Mouse (Mus musculus) intestine, postnatal 0 days (tissue): ENCODE data around the gene Shld2. TPM values are rescaled to one million over a fixed set of nuclear protein-coding genes. Genes with fewer than 3 reads are reported as not detected.

Source experiments
- ATAC-seq: fragments of 200-750 bp; cut with Nextera tagmentation; 2 replicates; pipeline ENCODE4 v1.8.0; 2017; ENCODE audit warnings: mild to moderate bottlenecking, moderate TSS enrichment, moderate library complexity
- H3K27ac ChIP-seq: fragments of 300-500 bp; sonication (generic); 2 replicates; pipeline ENCODE4 v1.5.1; 2014; ENCODE audit warnings: mild to moderate bottlenecking, low read depth, low read length, moderate library complexity
- H3K27me3 ChIP-seq: fragments of 300-500 bp; sonication (generic); replicated peaks from 2 replicates; pipeline ENCODE4 v1.6.1; 2014; ENCODE audit warnings: low read length, mixed read lengths; ENCODE audit not compliant: control insufficient read depth, insufficient read depth
- H3K36me3 ChIP-seq: fragments of 300-500 bp; sonication (generic); 2 replicates; pipeline ENCODE4 v1.6.1; 2014; ENCODE audit warnings: mild to moderate bottlenecking, moderate library complexity; ENCODE audit not compliant: control insufficient read depth, insufficient read depth
- H3K4me1 ChIP-seq: fragments of 300-500 bp; sonication (generic); replicated peaks from 2 replicates; pipeline ENCODE4 v1.6.1; 2014; ENCODE audit warnings: antibody characterized with exemption, low read length, mixed read lengths; ENCODE audit not compliant: control insufficient read depth, insufficient read depth
- H3K4me2 ChIP-seq: fragments of 300-500 bp; sonication (generic); replicated peaks from 2 replicates; pipeline ENCODE4 v1.6.1; 2014; ENCODE audit warnings: low read depth, mild to moderate bottlenecking, moderate library complexity
- H3K4me3 ChIP-seq: fragments of 300-500 bp; sonication (generic); 2 replicates; pipeline ENCODE4 v1.5.1; 2014; ENCODE audit warnings: low read depth, low read length
- H3K9ac ChIP-seq: fragments of 300-500 bp; sonication (generic); 2 replicates; pipeline ENCODE4 v1.6.1; 2014; ENCODE audit warnings: mild to moderate bottlenecking, low read depth, low read length
- H3K9me3 ChIP-seq: fragments of 300-500 bp; sonication (generic); 2 replicates; pipeline ENCODE4 v1.6.1; 2016; ENCODE audit warnings: mixed run types; ENCODE audit not compliant: control insufficient read depth
- CTCF ChIP-seq: sonication (generic); IDR thresholded peaks from 2 replicates; pipeline ENCODE4 v1.5.1; 2016; ENCODE audit warnings: low read depth, mild to moderate bottlenecking, control low read depth, antibody characterized with exemption, moderate library complexity
- WGBS: fragments of 180-500 bp; shearing (Covaris S2); extraction: QIAGEN DNeasy Blood & Tissue Kit; methylation state at CpG from one replicate; pipeline ENCODE4 v1.1.7; 2014; 5-methylcytosine and 5-hydroxymethylcytosine counted together
- polyA plus RNA-seq: library from polyadenylated mRNA; unstranded; fragments of >200 nt; fragmentation: Nextera tagmentation; extraction: Ambion mirVana; gene quantifications from 2 replicates; pipeline ENCODE4 v1.2.1, GENCODE M21; 2015

The Shld2 gene
- polyA plus RNA-seq, 1 experiment from 2014 or later, result 3.1 TPM

GRCm38 (mm10) chr14:34252470-34253145, 57.7 kb downstream of the Shld2 start:
- Histone ChIP-seq H3K4me1 (no peaks in the 10 kb centered on the region), H3K36me3 (no peaks in the 10 kb centered on the region), H3K4me3 (no peak overlapping the region), H3K27me3 (no peaks in the 10 kb centered on the region), H3K9ac (no peak overlapping the region), H3K9me3 (no peaks in the 10 kb centered on the region), H3K27ac (no peak overlapping the region), H3K4me2 (no peak overlapping the region)
- 31% methylated on average over 5 of the region's 6 CpGs for WGBS
- no peak for ATAC-seq
- TF ChIP-seq CTCF, result no peak

- no peak overlapping the region for H3K4me2 ChIP-seq
- no peaks in the 10 kb centered on the region for H3K27me3 ChIP-seq
- H3K27ac ChIP-seq, result no peak overlapping the region
- H3K36me3 ChIP-seq, result no peaks in the 10 kb centered on the region; the same call in 1 of the 2 replicates
- no peak for TF ChIP-seq CTCF
- no peaks in the 10 kb centered on the region for H3K4me1 ChIP-seq
- no peaks in the 10 kb centered on the region for H3K9me3 ChIP-seq
- WGBS, result 40% methylated on average over 6 of the region's 6 CpGs
- no peak for ATAC-seq
- no peak overlapping the region for H3K4me3 ChIP-seq
- H3K9ac ChIP-seq, result no peak overlapping the region
Measured at GRCm38 (mm10) chr14:34240676-34241075, 69.6 kb downstream of the Shld2 start.

GRCm38 (mm10) chr14:34240263-34240662, 70.0 kb downstream of the Shld2 start:
- Histone ChIP-seq H3K4me1 (no peaks in the 10 kb centered on the region), H3K27ac (no peak overlapping the region), H3K27me3 (no peaks in the 10 kb centered on the region), H3K4me2 (no peak overlapping the region), H3K9me3 (no peaks in the 10 kb centered on the region), H3K36me3 (no peaks in the 10 kb centered on the region; the same call in 1 of the 2 replicates), H3K4me3 (no peak overlapping the region), H3K9ac (no peak overlapping the region)
- TF ChIP-seq CTCF, result no peak
- WGBS, result 65% methylated on average over 10 of the region's 10 CpGs
- no peak for ATAC-seq

- Histone ChIP-seq H3K4me3 (peak overlapping the region; percentile 26), H3K4me1 (no peaks in the 10 kb centered on the region), H3K4me2 (peak overlapping the region; percentile 67), H3K27ac (no peak overlapping the region), H3K9ac (no peak overlapping the region), H3K36me3 (no peaks in the 10 kb centered on the region; the same call in 1 of the 2 replicates), H3K9me3 (no peaks in the 10 kb centered on the region), H3K27me3 (no peaks in the 10 kb centered on the region)
- WGBS, result 11% methylated on average over 16 of the region's 16 CpGs
- TF ChIP-seq CTCF, result peak; percentile 98
- ATAC-seq, result peak; percentile 90
Measured at GRCm38 (mm10) chr14:34234630-34235380, 75.5 kb downstream of the Shld2 start.

GRCm38 (mm10) chr14:34233846-34234245, 76.4 kb downstream of the Shld2 start:
- H3K4me1 ChIP-seq, result no peaks in the 10 kb centered on the region
- H3K27me3 ChIP-seq, result no peaks in the 10 kb centered on the region
- no peak overlapping the region for H3K27ac ChIP-seq
- WGBS, result 79% methylated on average over 4 of the region's 4 CpGs
- no peak for TF ChIP-seq CTCF
- no peak overlapping the region for H3K4me3 ChIP-seq
- no peak for ATAC-seq
- H3K9ac ChIP-seq, result no peak overlapping the region
- no peaks in the 10 kb centered on the region; the same call in 1 of the 2 replicates for H3K36me3 ChIP-seq
- no peak overlapping the region for H3K4me2 ChIP-seq
- no peaks in the 10 kb centered on the region for H3K9me3 ChIP-seq

GRCm38 (mm10) chr14:34232866-34233680, 77.2 kb downstream of the Shld2 start:
- H3K4me2 ChIP-seq, result no peak overlapping the region
- H3K27me3 ChIP-seq, result no peaks in the 10 kb centered on the region
- H3K27ac ChIP-seq, result no peak overlapping the region
- WGBS, result 81% methylated on average over 9 of the region's 9 CpGs
- no peaks in the 10 kb centered on the region; the same call in 1 of the 2 replicates for H3K36me3 ChIP-seq
- H3K4me3 ChIP-seq, result no peak overlapping the region
- H3K4me1 ChIP-seq, result no peaks in the 10 kb centered on the region
- TF ChIP-seq CTCF, result no peak
- H3K9ac ChIP-seq, result no peak overlapping the region
- H3K9me3 ChIP-seq, result no peaks in the 10 kb centered on the region
- no peak for ATAC-seq
